Mouse (Mus musculus) urinary bladder, postnatal 36 days (tissue): ENCODE data around the gene Ercc6l2.

Experiments
- DNase-seq, 2 experiments: peaks; one replicate each; pipeline ENCODE4 v3.0.0; 2022; ENCODE audit warnings: low spot score in 2 of 2, mixed read lengths in 1 of 2

Ercc6l2 gene

DNA sequence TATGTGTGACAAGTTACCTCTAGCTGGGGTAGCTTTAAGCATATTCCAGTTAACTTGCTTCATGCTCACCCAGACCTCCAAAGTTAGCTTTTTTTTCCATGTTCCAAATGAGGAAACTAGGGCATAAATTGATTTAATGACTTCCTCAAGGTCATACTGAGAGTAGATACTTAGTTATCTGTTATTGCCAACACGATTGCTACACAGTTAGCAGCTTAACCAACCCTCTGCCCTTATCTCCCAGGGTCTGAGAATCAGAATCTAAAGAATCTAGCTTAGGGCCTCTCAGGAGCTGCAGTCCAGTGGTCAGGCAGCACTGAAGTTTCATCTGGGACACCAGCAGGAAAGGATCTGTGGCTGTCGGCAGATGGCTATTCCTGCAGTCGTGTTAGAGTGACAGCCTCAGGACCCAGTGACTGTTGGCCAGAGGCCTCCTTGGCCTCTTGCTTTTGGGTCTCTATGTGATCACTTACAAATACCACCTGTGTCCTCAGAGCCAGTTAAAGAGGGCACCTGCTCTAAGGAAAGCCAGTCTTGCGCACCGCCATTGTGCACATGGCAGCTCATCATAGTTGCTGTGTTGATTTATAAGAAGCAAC is 115.0 kb downstream of the Ercc6l2 start:
- no peak for DNase-seq

DNA sequence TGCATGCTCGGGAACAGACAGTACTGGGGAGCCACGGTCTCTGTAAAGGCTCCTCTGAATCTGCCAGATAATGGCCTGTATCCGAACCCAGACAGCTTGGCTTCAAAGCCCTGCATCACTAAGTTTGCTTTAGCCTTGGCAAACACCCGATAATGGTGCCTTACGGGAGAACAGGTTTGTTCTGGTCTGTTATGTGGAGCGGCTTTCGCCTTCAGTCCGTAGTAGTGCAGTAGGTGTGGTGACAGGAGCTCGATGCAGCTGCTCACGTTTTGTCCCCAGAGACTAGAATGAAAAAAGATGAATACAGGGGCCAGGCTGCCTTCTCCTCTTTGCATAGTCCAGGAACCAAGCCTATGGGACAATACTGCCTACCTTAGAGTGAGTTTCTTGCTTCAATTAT is 115.5 kb downstream of the Ercc6l2 start:
- DNase-seq: no peak

DNA sequence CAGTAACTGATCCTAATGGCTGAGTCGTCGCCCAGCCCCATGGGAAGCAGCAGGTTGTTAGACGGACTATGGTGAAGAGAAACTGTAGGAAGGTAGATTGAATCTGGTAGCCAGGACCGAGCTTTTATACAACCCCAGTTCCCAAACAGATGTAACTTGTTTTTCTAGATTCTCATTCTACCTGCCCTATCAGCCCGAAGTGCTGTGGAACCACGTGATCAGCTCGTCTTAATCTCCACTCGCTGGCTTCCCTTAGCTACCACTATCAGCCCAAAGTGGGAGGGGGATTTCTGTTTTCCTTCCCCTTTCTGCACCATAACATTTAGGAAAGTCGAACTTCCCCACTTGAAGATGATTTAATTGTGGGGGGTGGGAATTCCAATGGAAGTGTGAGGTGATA is 121.3 kb downstream of the Ercc6l2 start:
- no peak for DNase-seq

DNA sequence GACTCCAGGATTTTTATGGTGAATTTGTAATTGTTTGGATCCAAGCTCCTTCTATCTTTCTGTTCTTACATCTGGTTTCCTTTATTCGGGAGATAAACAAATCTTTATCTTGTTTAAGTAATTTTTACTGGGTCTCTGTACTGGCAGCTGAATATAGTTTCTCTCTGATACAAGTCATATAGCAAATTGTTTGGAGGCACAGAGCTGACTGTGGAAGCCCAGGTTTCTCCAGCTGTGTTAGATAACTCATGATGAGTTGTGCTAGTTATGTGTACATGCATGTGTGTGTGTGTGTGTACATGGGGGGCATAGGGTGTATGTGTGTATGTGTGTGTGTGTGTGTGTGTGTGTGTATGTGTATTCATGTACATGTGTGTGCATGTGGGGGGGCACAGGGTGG is 125.2 kb downstream of the Ercc6l2 start:
- no peak for DNase-seq

DNA sequence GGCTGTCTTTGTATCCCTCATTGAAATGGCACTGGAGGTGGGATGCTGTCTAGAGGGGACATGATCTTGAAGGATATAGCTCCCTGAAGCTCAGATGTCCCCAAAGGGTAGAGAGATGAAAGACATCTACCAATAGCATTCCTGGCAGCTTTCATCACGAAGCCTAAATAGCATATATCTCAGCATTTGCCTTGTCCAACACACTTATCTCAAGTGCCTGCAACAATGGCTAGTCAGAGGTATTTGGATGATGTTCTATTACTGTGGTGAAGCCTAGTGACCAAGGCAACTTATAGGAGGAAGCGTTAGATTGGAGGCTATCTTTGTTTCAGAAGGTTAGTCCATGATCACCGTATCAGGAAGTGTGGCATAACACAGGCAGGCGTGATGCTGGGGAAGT is 126.1 kb downstream of the Ercc6l2 start:
- DNase-seq: no peak

DNA sequence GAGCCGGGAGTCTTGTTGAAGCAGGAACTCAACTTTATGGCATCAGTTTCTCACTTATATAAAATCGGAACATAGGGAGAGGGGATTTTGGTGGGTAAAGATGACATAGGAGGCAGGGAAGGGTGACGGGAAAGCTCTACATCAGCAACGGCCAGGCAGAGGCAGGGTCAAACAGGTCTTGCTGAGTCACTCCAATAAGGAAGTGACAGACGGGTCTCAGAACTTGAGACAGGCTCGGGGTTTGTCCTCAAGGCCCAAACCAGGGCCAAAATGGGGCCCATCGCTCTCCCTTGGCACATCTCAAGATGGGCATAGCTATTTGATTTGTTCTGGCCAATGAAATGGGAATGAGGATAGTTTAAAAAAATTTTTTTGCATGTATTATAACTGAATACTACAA is 128.6 kb downstream of the Ercc6l2 start:
- no peak for DNase-seq

DNA sequence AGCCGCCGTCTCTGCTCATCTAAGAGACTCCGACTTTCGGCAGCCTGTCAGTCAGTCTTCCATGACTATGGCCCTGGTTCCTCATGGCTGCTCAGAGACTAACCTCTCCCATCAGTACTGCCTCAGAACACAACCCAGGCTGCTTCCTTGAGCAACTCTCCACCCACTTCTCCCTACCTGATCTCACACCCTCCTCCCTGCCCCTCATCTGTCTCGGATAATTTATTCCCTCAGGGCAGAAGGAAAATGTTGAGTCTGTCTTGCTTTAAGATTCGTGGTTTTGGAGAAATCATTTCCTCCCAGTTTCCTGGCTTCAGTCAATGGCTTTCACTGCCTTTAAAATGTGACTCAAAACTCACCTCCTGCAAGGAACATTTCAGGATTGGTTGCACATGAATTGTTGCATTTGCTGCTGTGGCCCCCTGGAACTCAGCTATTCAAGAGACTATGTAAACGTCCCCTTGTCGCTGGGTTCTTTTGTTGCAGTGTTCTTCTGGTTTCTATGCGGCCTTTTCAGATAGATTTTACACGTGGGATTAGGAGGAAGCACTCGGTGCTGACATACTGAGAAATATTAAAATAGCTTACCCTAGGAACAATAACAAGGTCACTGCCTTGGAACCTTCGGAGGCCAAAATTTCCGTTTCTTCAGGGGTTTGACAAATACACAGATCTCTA is 129.4 kb downstream of the Ercc6l2 start:
- DNase-seq: no peak
